Mouse (Mus musculus) cerebellum, postnatal 36 days (tissue): ENCODE results near the gene Cavin4.

Experiments
- DNase-seq, 2 experiments: peaks; one replicate each; pipeline ENCODE4 v3.0.0; 2021 to 2022; ENCODE audit warnings: mixed read lengths in 2 of 2

The Cavin4 gene

GRCm38 (mm10) chr4:48663271-48663670, at the start of gene Cavin4:
Cavin4 (plus strand) TSS chr4:48663514.
- no peak for DNase-seq

GRCm38 (mm10) chr4:48615483-48615882, 47.8 kb upstream of the Cavin4 start:
- no peak for DNase-seq

DNA sequence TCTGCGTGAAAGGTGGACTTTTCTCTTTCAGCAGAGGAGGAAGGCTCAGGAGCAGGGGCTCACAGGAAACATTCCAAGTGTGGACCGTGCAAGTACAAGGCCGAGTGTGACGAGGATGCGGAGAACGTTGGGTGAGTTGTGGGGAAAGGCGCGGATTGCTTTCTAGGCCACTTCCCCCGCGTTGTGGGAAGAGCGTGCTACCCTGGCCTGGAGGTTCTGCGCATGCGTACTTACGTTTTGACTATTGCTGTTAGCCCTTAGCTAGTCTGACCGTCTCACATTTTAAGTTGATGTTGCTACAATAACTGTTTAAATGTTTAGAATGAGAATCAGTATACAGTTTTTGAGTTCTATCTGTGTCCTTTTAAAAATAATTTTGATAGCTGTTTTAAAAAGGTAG, 46.1 kb upstream of the Cavin4 start:
- no peak for DNase-seq

DNA sequence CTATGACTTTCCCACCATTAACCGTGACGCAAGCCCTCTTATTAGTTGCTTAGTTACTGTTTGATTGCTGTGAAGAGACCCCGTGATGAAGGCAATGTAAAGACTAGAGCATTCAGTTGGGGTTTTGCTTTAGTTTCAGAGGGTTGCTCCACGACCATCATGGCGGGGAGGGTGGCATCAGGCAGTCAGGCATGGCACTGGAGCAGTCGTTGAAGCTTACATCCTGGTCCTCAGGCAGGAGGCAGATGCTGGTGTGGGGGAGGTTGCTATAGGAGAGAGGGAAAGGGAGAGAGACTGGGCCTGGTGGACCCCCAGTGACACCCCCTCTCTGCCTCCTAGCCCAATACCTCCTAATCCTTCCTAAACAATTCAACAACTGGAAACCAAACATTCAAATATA, 43.2 kb upstream of the Cavin4 start:
- no peak for DNase-seq

GRCm38 (mm10) chr4:48622246-48622645, 41.1 kb upstream of the Cavin4 start:
- no peak for DNase-seq

DNA sequence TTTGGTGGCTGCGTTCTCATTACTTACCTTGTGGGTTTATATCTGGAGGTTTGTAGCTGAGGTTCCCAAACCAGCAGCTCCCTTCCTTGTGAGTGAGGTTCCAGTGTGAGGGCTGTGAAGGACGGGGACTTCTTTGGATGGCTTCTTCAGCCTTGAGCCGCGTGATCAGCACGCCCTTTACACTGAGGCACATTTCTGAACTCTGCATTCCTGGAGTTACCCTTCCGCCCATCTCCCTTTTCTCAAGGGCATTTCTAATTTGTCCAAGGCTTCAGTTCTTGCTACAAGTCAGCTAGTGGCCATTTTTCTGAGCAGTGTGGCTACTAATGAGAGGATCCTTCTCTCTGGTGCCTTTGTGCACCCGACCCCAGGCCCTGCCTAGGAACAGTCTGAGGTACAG, 40.4 kb upstream of the Cavin4 start:
- DNase-seq, result no peak

DNA sequence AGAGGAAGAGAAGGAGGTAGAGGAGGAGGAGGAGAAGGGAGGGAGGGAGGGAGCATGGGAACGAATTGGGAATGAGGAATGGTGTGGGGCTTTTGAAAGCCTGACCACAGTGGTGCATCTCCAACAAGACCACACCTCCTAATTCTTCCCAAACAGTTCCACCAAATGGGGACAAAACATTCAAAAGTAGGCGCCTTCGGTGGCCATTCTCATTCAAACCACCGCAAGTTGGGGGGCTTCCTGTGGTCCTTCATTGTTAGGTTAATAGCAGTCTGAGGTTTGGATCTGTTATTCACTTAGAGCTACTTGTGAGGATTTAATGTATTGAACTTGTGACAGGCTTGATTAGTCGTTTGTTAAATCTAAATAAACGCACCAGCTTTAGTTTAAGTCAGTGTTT, 38.4 kb upstream of the Cavin4 start:
- no peak for DNase-seq

DNA sequence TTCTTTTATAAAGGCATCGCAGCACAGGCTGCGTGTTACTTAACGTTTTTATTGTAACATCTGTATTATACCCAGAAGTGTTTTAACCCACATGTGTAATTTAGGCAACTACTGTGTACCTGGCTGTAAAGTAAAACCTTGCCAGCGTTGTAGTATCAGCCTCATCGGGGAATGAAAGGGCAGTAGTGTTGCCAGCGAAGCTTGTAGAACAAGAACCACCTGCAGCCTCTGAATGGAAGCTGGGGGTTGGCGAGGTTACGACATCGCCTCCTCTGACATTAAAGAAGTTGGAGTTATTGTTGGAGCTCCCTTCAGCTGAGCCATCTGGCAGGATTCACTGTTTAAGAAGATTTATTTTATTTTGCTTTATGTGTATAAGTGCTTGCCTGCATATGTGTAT, 37.5 kb upstream of the Cavin4 start:
- no peak for DNase-seq

- no peak for DNase-seq
Measured at GRCm38 (mm10) chr4:48629445-48629844, 33.9 kb upstream of the Cavin4 start.

- DNase-seq, result no peak
Measured at GRCm38 (mm10) chr4:48633529-48633928, 29.8 kb upstream of the Cavin4 start.

DNA sequence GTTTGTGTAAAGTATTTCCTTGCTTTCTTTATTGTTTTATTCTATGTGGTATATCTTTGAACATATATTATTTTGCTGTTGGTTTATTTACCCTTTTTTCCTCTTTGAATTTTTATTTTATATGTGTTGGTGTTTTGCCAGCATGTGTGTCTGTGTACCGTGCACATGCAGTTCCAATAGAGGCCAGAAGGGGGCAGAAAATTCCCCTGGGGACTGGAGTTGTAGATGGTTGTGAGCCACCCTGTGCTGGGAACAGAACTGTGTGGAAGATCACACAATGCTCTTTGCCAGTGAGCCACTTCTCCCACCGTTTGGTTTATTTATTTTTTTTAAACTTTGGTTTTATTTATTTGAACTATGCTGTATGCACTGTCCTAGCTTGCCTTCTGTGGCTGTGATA, 29.3 kb upstream of the Cavin4 start:
- no peak for DNase-seq

DNA sequence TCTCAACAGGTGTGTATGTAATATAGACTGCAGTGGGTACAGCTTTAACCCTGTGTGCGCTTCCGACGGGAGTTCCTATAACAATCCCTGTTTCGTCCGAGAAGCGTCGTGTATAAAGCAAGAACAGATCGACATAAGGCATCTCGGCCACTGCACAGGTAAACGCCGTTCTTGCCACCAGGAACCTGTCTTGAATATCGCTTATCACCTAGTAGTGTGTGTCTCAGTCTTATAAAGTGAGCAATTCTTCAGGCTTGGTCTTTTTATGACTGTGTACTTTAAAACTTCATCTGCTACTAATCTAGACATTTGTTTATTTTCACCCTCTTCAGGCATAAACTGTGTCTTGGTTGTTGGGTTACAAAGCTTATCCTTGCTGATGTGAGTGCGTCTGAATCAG, 26.5 kb upstream of the Cavin4 start:
- DNase-seq, result no peak

DNA sequence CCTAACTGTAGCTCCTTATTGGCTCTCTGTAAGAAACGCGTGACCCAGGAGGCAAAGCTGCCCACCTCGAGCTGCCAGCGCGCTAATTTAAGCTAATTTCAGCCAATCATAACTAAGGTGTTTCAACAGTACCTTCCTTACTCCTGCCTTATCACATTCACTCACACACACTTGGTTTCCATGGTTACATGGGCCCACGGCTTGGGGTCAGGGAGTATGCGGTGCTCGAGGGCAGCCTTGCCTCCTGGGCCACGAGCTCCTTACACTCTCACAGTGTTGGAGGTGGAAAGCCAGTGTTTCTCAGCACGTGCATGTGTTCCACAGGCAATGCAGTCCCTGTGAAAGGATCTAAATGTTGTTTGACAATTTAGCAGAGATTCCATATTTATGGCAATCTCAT, 25.2 kb upstream of the Cavin4 start:
- no peak for DNase-seq

GRCm38 (mm10) chr4:48639503-48639902, 23.8 kb upstream of the Cavin4 start:
- no peak for DNase-seq

DNA sequence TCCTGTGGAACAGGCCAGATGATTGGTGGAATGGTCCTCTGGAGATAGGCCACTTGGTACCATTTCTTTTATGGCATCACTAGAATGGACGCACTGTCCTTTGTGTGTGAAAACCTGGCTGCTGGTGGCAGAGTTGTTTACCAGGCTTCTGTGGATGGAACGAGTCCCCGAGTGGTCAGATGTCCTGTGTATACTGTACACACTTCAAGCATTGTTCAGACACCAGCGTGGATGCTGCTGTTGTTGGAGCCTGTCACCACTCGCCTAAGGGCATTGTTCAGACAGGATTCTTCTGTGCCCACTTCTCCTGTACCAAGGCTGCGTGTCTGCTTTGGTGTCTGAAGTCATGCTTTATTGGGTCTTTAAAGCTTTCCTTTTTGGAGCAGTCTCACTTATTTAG, 19.5 kb upstream of the Cavin4 start:
- DNase-seq, result no peak

GRCm38 (mm10) chr4:48646143-48646542, 17.2 kb upstream of the Cavin4 start:
- no peak for DNase-seq

GRCm38 (mm10) chr4:48650617-48651360, 12.5 kb upstream of the Cavin4 start:
- no peak for DNase-seq

DNA sequence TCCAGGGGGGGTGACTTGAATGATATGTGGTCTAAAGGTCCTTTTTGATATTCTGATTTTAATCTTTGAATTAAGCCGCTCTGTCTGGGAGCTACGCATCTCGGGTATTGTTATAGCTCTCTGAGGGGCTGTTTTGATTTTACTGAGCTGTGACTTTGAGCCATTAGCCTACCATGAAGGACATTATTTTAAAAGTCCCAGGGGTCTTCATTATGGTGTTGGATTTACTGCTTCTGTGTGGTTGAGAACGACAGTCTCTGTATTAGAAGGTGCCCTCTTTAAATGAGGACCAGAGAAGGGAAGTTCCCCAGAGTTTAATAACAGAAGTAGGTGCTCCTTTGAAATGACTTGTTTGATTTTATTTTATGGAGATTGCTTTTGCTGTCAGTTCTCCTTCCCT, 9.2 kb upstream of the Cavin4 start:
- DNase-seq, result no peak

- no peak for DNase-seq
Measured at GRCm38 (mm10) chr4:48656530-48656929, 6.8 kb upstream of the Cavin4 start.

GRCm38 (mm10) chr4:48660144-48660543, 3.2 kb upstream of the Cavin4 start:
- DNase-seq, result no peak

DNA sequence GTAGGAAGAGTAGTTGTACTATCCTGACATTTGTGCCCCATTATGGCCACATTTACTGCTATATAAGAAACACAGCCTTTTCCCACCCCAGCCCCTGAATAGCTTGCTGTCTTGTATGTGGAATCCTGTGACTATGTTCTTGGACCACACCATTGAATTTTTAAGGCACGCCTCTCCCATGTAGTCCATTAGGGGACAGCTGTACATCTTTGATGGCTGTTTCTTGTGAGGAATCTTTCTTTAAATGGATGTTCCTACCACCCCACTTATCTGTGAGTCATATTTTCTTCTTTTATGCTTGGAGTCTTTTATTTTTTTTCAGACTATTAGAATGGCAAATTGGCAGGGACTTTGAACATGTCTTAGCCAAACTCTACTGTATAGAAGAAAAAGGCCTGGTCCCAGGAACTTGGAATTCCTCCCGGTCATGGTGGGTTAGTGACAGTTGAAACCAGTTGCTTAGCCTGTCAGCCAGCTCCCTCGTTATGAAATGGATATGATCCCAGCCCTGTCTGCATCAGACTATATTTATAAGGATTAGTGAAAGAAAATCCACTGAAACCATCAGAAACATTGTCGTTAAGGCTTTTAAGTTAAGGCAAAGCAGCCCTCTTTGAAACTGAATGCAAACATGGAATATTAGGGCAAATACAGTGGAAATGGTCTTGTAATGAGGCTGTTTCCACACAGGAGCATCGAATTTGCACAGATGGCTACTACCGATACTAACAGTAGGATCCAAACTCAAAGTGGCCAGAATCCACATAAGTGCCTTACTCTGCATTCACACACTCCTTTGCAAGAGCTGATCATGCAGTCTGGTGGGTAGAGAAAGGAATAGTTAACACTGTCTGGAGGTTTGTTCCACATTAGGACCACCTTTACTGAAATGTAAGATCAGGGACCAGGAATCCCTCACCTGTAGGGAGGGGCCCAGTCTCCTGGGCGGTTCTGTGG, 2.4 kb upstream of the Cavin4 start:
- no peak for DNase-seq

- no peak for DNase-seq
Measured at GRCm38 (mm10) chr4:48664021-48664420, 707 bp downstream of the Cavin4 start.

DNA sequence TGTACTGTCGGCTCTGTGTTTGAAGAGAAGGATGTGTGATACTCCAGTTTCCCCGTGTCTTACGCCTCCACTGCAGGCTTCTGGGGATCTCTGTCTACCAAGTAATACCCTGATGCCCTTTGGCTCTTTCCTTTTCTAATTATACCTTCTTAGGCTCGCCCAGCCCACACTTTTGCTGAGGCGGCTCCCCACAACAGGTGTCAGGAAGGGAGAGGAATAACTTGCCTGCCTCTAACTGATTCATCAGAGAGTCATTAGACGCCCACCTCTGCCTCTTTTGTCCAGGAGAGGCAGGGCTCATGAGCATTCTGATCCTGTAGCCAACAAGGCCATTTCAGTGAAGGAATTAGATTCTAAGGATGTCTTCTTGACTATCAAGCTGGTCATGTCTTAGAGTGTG, 4.0 kb downstream of the Cavin4 start:
- no peak for DNase-seq

DNA sequence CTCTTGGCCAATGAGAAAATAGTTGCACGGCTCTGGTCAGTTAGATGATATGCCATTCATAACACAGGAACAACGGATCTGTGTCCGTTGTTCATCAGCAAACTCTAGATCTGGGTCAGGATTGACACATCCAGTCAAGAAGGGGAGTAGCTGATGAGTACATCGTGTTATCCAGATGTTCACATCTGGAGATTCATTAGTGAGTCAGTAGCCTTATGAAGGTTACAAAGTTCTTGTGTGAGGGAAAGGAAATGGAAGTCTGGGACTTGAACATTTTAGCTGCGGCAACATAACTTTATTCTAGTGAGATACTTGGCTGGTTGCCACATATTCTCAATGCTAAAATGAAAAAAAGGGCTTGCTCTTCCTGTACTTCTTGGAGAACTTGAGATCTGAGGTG, 9.6 kb downstream of the Cavin4 start:
- DNase-seq, result no peak
